In the genomic region with DNA sequence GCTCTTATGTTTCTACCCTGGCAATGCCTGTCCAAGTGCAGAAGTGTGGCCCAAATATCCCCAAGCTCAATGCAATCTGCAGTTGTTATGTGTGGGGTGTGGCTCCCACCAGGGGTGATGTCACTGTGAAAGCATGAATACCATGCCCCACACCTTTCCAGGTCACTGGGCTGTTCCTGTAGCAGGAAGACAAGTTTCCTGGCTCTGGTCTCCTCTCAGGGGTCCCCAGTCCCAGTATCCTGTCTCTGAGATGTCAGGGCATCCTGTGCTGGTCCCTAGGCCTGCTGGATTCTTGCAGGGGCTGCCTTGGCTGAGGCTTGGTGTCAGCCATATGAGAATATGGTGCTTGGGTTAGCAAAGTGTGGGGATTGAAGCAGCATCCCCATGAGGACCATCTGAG, we compare ENCODE assay signal across 30 mouse cellular contexts. TPM values are rescaled to one million over a fixed set of nuclear protein-coding genes. Genes with fewer than 3 reads are reported as not detected.
DNase-seq lines count a peak whose midpoint lies in the region; ATAC-seq and TF ChIP-seq lines count a peak whose summit lies in the region.
"Had no signal": no experiment of that assay in that cellular context is flagged by ENCODE, and none has a peak within 500 bp of the region (broad histone marks: within the 10 kb centered on the region; RNA-seq: fewer than 3 reads in every experiment).

No protein-coding gene starts in this region.

- TF ChIP-seq CTCF in lung, postnatal 0 days (IDR thresholded peaks at IDR 0.05), result no peak

- no peaks in the 10 kb centered on the region for H3K27me3 ChIP-seq in heart, embryonic 15.5 days
- H3K27me3 ChIP-seq in lung, postnatal 0 days (replicated peaks; ENCODE audit: insufficient read depth, low read length), result no peaks in the 10 kb centered on the region
- no peaks in the 10 kb centered on the region for H3K27me3 ChIP-seq in intestine, embryonic 15.5 days (replicated peaks)
- H3K27me3 ChIP-seq: limb, embryonic 15.5 days; liver, embryonic 13.5 days; neural tube, embryonic 12.5 days had no signal

- H3K9ac ChIP-seq in heart, embryonic 15.5 days, result no peak overlapping the region
- no peak overlapping the region for H3K9ac ChIP-seq in lung, postnatal 0 days (replicated peaks; ENCODE audit: low read depth)
- H3K9ac ChIP-seq in intestine, embryonic 15.5 days, result no peak overlapping the region
- H3K9ac ChIP-seq: hindbrain, embryonic 14.5 days; limb, embryonic 15.5 days; liver, embryonic 13.5 days; neural tube, embryonic 12.5 days had no signal

- 0 out of 2 replicates have a peak, but pooled peaks have one; percentile 43 for ATAC-seq in heart, embryonic 15.5 days (replicated peaks; ENCODE audit: insufficient number of reproducible peaks, insufficient read depth, low FRiP score, low read depth)
- ATAC-seq in lung, postnatal 0 days, result peak; percentile 48
- peak; percentile 70; the same call in 1 of the 2 replicates for ATAC-seq in intestine, embryonic 15.5 days
- ATAC-seq: activated CD4-positive, CD25-positive, alpha-beta regulatory T cell, adult 4 months; forebrain, embryonic 14.5 days; inflammation-experienced regulatory T-cells, adult 6 months; midbrain, embryonic 16.5 days had no signal

- no peak overlapping the region for H3K27ac ChIP-seq in heart, embryonic 15.5 days
- H3K27ac ChIP-seq in lung, postnatal 0 days (ENCODE audit: low read length), result no peak overlapping the region
- H3K27ac ChIP-seq in intestine, embryonic 15.5 days, result no peak overlapping the region
- H3K27ac ChIP-seq: hindbrain, embryonic 14.5 days; limb, embryonic 15.5 days; liver, embryonic 13.5 days; neural tube, embryonic 12.5 days had no signal

- intact Hi-C loops in heart, postnatal 25 days (cut with DNase I), result no loop called here

- no peaks in the 10 kb centered on the region for H3K9me3 ChIP-seq in heart, embryonic 15.5 days (replicated peaks)
- H3K9me3 ChIP-seq in lung, postnatal 0 days (ENCODE audit: low read length), result no peaks in the 10 kb centered on the region
- H3K9me3 ChIP-seq in intestine, embryonic 15.5 days, result no peaks in the 10 kb centered on the region
- H3K9me3 ChIP-seq: limb, embryonic 15.5 days; liver, embryonic 13.5 days; neural tube, embryonic 12.5 days had no signal

- no peak overlapping the region for H3K4me3 ChIP-seq in heart, embryonic 15.5 days
- no peak overlapping the region for H3K4me3 ChIP-seq in lung, postnatal 0 days (ENCODE audit: low read depth, low read length)
- H3K4me3 ChIP-seq in intestine, embryonic 15.5 days (replicated peaks), result no peak overlapping the region
- H3K4me3 ChIP-seq: limb, embryonic 15.5 days; liver, embryonic 13.5 days; myocyte; neural tube, embryonic 12.5 days had no signal

- H3K36me3 ChIP-seq in heart, embryonic 15.5 days, result no peaks in the 10 kb centered on the region
- no peaks in the 10 kb centered on the region for H3K36me3 ChIP-seq in lung, postnatal 0 days (ENCODE audit: insufficient read depth, low read length)
- no peaks in the 10 kb centered on the region for H3K36me3 ChIP-seq in intestine, embryonic 15.5 days
- H3K36me3 ChIP-seq: limb, embryonic 15.5 days; liver, embryonic 13.5 days; neural tube, embryonic 12.5 days had no signal

- DNase-seq in heart, postnatal 25 days (ENCODE audit: low spot score), result no peak
- no peak for DNase-seq in lung, postnatal 0 days (ENCODE audit: low spot score)
- no peak for DNase-seq in lung, postnatal 10 days
- no peak for DNase-seq in urinary bladder, postnatal 14 days (ENCODE audit: low spot score)
- DNase-seq: adrenal gland, adult 2 months; adrenal gland, postnatal 36 days; B cell, adult 2 months; cerebellum, adult 8-10 months; cerebellum, postnatal 25 days; gastrocnemius, postnatal 25 days; heart, postnatal 36 days; kidney, adult 9 months; kidney, postnatal 10 days; layer of hippocampus, postnatal 36 days; left cerebral cortex, postnatal 4 days; liver, embryonic 13.5 days; lung, adult 2 months; right cerebral cortex, postnatal 4 days; thymus, postnatal 4 days had no signal

- no peaks in the 10 kb centered on the region for H3K4me1 ChIP-seq in heart, embryonic 15.5 days (replicated peaks)
- H3K4me1 ChIP-seq in lung, postnatal 0 days (ENCODE audit: insufficient read depth, low read depth, low read length), result no peaks in the 10 kb centered on the region
- H3K4me1 ChIP-seq in intestine, embryonic 15.5 days (replicated peaks), result peaks cover 4% of the 10 kb centered on the region; the same call in 1 of the 2 replicates
- H3K4me1 ChIP-seq: limb, embryonic 15.5 days; neural tube, embryonic 12.5 days had no signal

- no peak for TF ChIP-seq EP300 in lung, postnatal 0 days (IDR thresholded peaks at IDR 0.05)

- no peak overlapping the region for H3K4me2 ChIP-seq in heart, embryonic 15.5 days
- H3K4me2 ChIP-seq in lung, postnatal 0 days (replicated peaks; ENCODE audit: low read depth, low read length), result no peak overlapping the region
- no peak overlapping the region for H3K4me2 ChIP-seq in intestine, embryonic 15.5 days (replicated peaks)
- H3K4me2 ChIP-seq: hindbrain, embryonic 14.5 days; limb, embryonic 15.5 days; liver, embryonic 13.5 days; midbrain, embryonic 11.5 days; neural tube, embryonic 12.5 days had no signal

RNA-seq across cellular contexts. Expression of gene Ddx1, which starts 46.7 kb away (rescaled TPM):
- 73.0 and 79.3 TPM in 2 replicates for polyA plus RNA-seq in heart, embryonic 15.5 days (2015; fragmentation: Nextera tagmentation; extraction: Ambion mirVana)
- 10 to 100 TPM; 72.1 to 81.2 TPM for total RNA-seq in heart, postnatal 25 days (2021)
- 53.4 and 55.2 TPM in 2 replicates for polyA plus RNA-seq in lung, postnatal 0 days (2015; fragmentation: Nextera tagmentation; extraction: Ambion mirVana)
- polyA plus RNA-seq in intestine, embryonic 15.5 days (2015; fragmentation: Nextera tagmentation; extraction: Ambion mirVana), result 122 and 133 TPM in 2 replicates
